Mouse (Mus musculus) spleen, adult 2 months (tissue): Measurements from ENCODE around the gene Slco2a1. TPM values are rescaled to one million over a fixed set of nuclear protein-coding genes. Genes with fewer than 3 reads are reported as not detected.

Experiments used
- DNase-seq, 2 experiments: peaks; one replicate each; pipeline versions ENCODE4 v3.0.0 to v3.0.0-alpha.2; 2012 to 2021; ENCODE audit warnings: low spot score in 2 of 2, low read depth in 1 of 2
- H3K27ac ChIP-seq: fragments of 200-500 bp; 2 replicates; pipeline ENCODE4 v1.5.1; 2012; ENCODE audit warnings: low read length, inconsistent platforms; ENCODE audit not compliant: insufficient read depth
- H3K27me3 ChIP-seq: fragments of 200-500 bp; 2 replicates; pipeline ENCODE4 v1.6.1; 2012; ENCODE audit warnings: mild to moderate bottlenecking, moderate library complexity, low read length, inconsistent platforms; ENCODE audit not compliant: control insufficient read depth, insufficient read depth
- H3K36me3 ChIP-seq: fragments of 200-500 bp; 2 replicates; pipeline ENCODE4 v1.6.1; 2012; ENCODE audit warnings: mild to moderate bottlenecking, low read length, inconsistent platforms; ENCODE audit not compliant: control insufficient read depth, insufficient read depth
- H3K4me1 ChIP-seq: fragments of 200-500 bp; 2 replicates; pipeline ENCODE4 v1.6.1; 2011; ENCODE audit warnings: inconsistent platforms; ENCODE audit not compliant: control insufficient read depth, insufficient read depth, insufficient read length
- H3K4me3 ChIP-seq: fragments of 200-500 bp; 2 replicates; pipeline ENCODE4 v1.5.1; 2011; ENCODE audit warnings: mild to moderate bottlenecking, inconsistent platforms; ENCODE audit not compliant: insufficient read depth, insufficient read length; ENCODE audit errors: extremely low read depth
- CTCF ChIP-seq: fragments of 200-500 bp; IDR thresholded peaks from 2 replicates; pipeline ENCODE4 v1.5.1; 2011; ENCODE audit warnings: mild to moderate bottlenecking, inconsistent platforms; ENCODE audit not compliant: insufficient read depth, insufficient read length, insufficient replicate concordance; ENCODE audit errors: extremely low read depth
- POLR2A ChIP-seq: fragments of 200-500 bp; IDR thresholded peaks from 2 replicates; pipeline ENCODE4 v1.6.1; 2011; ENCODE audit warnings: low read depth, low read length, inconsistent platforms
- WGBS: fragments of 180-500 bp; shearing (Covaris S2); methylation state at CpG from one replicate; pipeline ENCODE4 v1.1.7; 2018; 5-methylcytosine and 5-hydroxymethylcytosine counted together
- polyA plus RNA-seq: library from polyadenylated mRNA; depleted of rRNA; stranded (reverse); fragments of >200 nt; gene quantifications from 2 replicates; pipeline ENCODE4 v1.2.3, GENCODE M21; 2012

Gene Slco2a1
- polyA plus RNA-seq, 1 experiment = 57.0 TPM

DNA sequence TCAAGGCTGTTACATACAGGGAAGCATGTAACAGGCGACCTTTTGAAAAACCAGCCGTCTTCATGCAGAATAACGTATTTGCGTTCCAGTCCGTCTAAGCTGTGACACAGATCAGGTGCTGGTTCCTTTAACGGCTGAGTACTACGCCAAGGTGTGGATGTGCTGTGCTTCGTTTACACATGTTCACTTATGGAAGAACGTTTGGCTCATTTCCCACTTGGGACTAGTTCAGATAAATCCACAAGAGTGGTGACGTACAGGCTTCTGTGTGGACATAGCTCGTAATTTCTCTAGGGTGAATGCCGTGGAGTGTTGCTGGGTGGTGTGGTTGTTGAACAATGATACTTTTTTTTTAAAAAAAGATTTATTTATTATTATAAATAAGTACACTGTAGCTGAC lies 26.2 kb downstream of the Slco2a1 start:
- H3K27me3 ChIP-seq = no peaks in the 10 kb centered on the region
- no peak for TF ChIP-seq CTCF
- no peak for TF ChIP-seq POLR2A
- H3K4me3 ChIP-seq = no peak overlapping the region
- 85% methylated on average over 12 of the region's 12 CpGs for WGBS
- no peak for DNase-seq
- no peak overlapping the region for H3K27ac ChIP-seq
- no peaks in the 10 kb centered on the region for H3K36me3 ChIP-seq
- H3K4me1 ChIP-seq = no peaks in the 10 kb centered on the region; the same call in 1 of the 2 replicates

DNA sequence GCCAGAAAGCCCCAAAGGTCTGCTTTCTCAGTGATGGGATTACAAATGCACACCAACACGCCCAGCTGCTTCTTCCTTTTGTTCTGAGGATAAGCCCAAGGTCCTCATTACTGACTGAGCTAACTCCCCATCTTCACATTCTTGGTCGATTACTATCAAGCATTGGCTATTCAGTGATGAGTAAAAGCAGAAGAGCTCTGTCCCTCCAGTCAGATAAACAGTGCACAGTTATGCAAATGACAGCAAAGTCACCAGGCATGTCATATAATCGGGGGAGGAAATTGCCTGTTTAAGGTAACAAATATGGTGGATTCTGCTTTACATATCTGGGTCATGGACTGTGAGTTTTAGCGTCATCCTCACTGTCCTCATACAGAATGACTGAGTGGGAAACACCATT lies 35.6 kb downstream of the Slco2a1 start:
- TF ChIP-seq CTCF = no peak
- TF ChIP-seq POLR2A = no peak
- no peaks in the 10 kb centered on the region; the same call in 1 of the 2 replicates for H3K4me1 ChIP-seq
- no peak overlapping the region for H3K4me3 ChIP-seq
- H3K36me3 ChIP-seq = no peaks in the 10 kb centered on the region
- 76% methylated on average over 4 of the region's 4 CpGs for WGBS
- H3K27me3 ChIP-seq = no peaks in the 10 kb centered on the region
- DNase-seq = no peak
- no peak overlapping the region for H3K27ac ChIP-seq

DNA sequence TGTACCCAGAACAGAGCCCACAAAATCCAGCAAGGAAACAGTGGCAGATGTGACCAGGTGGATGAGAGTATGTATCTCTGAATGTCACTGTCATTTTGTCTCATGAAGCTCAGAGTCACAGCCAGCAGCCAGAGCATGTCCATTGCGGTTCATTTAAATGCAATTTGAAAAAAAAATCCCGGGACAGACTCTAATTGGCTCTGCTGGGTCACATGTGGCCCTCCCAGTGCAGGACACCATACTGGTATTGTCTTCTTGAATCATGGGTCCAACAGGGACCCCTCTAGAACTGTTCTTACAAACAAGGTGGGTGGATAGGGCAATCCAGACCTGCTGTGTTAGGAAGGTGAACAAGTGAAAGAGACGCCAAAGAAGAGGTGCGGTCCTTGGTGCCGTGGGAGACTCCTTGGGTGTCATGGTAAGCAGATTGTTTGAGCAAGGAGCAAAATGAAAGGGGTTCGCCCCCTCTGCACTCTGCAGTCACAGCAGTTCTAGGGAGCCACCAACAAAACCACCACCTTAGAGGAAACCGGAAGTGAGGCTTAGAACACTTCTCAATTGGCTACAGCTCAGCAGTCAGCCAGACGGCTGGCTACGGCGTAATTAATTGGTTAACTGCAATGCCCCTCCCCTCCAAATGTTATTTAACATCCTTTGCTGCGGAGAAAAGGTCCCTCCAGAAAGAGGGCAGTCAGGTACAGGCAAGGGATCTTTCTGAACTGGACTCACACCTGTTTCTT lies 38.8 kb downstream of the Slco2a1 start:
- Histone ChIP-seq H3K27me3 (no peaks in the 10 kb centered on the region), H3K4me1 (no peaks in the 10 kb centered on the region; the same call in 1 of the 2 replicates), H3K36me3 (no peaks in the 10 kb centered on the region), H3K4me3 (no peak overlapping the region), H3K27ac (no peak overlapping the region)
- DNase-seq = no peak
- TF ChIP-seq CTCF (no peak), POLR2A (no peak)
- WGBS = 61% methylated on average over 11 of the region's 11 CpGs

- Histone ChIP-seq H3K36me3 (no peaks in the 10 kb centered on the region), H3K27ac (no peak overlapping the region), H3K4me1 (no peaks in the 10 kb centered on the region; the same call in 1 of the 2 replicates), H3K27me3 (no peaks in the 10 kb centered on the region), H3K4me3 (no peak overlapping the region)
- no peak for TF ChIP-seq POLR2A
- TF ChIP-seq CTCF = no peak
- 79% methylated on average over 8 of the region's 8 CpGs for WGBS
- no peak for DNase-seq
Observed at GRCm38 (mm10) chr9:103029012-103029411, 40.5 kb downstream of the Slco2a1 start.

GRCm38 (mm10) chr9:103030041-103030440 lies 41.5 kb downstream of the Slco2a1 start:
- DNase-seq = no peak
- Histone ChIP-seq H3K27me3 (no peaks in the 10 kb centered on the region), H3K36me3 (no peaks in the 10 kb centered on the region), H3K27ac (no peak overlapping the region), H3K4me3 (no peak overlapping the region), H3K4me1 (no peaks in the 10 kb centered on the region; the same call in 1 of the 2 replicates)
- WGBS = 83% methylated on average over 2 of the region's 2 CpGs
- TF ChIP-seq CTCF (no peak), POLR2A (no peak)

- Histone ChIP-seq H3K36me3 (no peaks in the 10 kb centered on the region), H3K27me3 (no peaks in the 10 kb centered on the region), H3K27ac (no peak overlapping the region), H3K4me1 (no peaks in the 10 kb centered on the region; the same call in 1 of the 2 replicates), H3K4me3 (no peak overlapping the region)
- 89% methylated on average over 5 of the region's 5 CpGs for WGBS
- DNase-seq = no peak
- TF ChIP-seq POLR2A = no peak
- no peak for TF ChIP-seq CTCF
Observed at GRCm38 (mm10) chr9:103031211-103031610, 42.7 kb downstream of the Slco2a1 start.

DNA sequence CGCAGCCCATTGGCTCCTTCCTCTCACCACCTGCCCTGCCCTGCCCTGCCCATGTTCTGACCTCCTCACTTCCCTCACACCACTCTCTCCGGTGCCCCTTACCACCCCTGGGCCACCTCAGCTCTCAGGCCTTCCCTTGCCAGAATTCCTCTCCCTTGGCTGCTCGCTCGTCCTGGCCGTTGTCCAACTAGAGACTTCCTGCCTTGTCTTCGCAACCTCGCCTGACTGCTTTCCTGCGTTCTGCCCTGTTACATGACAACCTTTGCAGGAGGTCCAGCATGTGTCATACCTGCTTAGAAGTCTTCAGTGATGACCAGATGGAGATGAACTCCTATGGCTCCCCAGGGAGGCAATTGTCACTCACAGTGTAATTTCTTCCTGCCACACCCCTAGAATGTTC lies 43.7 kb downstream of the Slco2a1 start:
- TF ChIP-seq POLR2A (no peak), CTCF (no peak)
- Histone ChIP-seq H3K36me3 (no peaks in the 10 kb centered on the region), H3K4me3 (no peak overlapping the region), H3K27ac (no peak overlapping the region), H3K4me1 (no peaks in the 10 kb centered on the region; the same call in 1 of the 2 replicates), H3K27me3 (no peaks in the 10 kb centered on the region)
- DNase-seq = no peak
- 81% methylated on average over 8 of the region's 8 CpGs for WGBS
